Mouse (Mus musculus) A20 (cell line): Measurements from ENCODE around the gene Gpatch1.
A peak's percentile ranks its signal among the peaks of the same experiment; 100 is the strongest.

ENCODE experiments used
- DNase-seq: peaks from one replicate; pipeline ENCODE4 v3.0.0-alpha.2; 2011; ENCODE audit warnings: low read depth, low spot score

Gene Gpatch1

DNA sequence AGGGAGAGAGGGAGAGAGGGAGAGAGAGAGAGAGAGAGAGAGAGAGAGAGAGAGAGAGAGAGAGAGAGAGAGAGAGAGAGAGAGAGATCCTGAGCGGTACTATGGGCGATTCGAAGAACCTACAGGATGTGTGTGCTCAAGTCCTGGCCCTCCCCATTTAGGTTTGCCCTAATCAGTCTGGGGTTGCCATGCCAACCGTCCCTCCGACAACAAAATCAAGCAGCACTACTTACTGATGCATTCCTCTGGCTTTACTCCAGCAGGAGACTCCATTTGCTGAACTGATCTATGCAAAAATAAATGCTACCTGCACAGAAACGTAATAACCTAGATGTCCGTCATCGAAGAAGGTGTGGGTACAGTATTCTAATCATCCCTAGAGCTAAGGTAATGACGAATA is 82.9 kb downstream of the Gpatch1 start:
- DNase-seq, result peak; percentile 67

DNA sequence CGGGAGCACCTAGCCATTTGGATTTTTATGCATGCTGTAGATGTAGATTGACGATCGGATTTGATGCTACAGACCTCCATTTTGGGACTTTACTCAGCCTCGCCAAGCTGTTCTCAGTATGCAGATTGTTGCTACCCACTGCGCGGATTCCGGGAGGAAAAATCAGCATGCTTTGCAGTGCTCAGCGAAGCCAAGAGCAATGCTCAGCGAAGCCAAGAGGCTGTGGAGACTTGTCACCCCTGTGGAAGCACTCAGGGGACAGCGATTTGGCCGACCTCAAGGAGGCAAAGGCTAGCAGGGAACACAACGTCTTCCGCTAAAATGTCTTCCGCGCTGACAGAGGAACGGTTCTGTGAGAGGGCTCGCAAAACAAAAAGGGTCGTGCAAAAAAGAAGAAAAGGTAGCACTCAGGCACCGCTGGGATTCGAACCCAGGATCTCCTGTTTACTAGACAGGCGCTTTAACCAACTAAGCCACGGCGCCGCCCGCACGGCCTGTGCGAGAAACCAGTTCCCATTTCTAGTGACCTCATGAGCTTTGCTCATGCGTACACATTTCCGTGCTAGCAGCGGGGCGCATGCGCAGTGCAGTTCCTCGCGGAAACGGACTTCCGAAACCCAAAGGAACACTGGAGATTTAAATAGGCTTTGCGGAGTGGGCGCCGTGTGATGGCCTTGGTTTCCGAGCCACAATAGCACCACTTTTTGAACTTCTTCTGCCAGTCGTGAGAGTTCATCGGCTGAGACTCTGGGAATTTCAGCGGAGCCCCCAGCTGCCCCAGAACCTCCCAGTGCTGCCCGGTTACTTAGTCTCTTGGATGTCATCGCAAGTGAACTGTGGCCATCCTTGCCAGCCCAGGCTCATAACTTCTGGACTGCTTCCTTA is 83.6 kb downstream of the Gpatch1 start:
- peak; percentile 95 for DNase-seq

DNA sequence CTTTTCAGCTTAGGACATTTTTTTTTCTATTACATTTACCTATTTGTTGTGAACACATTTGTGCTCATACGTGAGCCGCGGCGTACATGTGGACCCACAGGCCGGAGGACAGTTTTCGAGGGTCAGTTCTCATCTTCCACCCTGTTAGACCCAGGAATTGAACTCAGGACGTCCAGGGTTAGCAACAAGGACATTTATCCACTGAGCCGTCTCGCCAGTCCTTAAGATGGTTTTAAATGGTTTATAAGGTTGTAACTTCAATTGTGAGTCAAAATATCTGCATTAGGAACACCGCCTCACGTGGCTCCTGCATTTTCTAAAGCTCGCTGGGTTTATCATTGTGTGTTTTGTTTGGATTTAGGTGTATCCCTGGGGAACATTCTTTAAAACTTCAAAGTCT is 84.4 kb downstream of the Gpatch1 start:
- DNase-seq, result no peak

DNA sequence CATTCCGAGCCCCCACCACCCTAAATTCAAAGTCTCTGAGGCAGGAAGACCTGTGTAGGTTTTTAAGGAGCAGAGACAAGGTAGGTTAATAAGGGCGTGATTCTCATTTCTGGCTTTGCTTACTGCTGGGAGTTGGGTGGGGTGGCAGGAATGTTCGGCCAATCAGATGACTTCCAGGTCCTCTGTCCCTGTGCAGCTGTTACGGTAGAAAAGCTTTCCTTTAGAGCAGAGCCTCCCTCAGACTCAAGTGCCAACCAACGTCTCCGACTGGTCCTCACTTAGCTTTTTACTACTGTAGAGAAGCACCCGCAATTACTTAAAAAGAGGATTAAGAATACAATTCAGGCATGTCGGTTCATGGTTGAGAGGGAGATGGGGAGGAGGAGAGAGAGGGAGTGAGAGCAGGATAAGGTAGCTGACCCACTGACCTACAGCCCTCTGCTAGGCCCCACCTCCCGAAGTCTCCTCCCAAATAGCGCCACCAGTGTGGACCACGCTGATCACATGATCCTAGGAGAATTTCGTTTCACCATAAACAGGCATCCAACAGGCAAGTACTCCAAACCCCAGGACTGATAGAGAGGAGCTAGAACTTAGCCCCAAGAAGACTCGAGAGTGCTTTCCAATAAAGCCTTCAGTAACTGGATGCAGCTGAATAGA is 85.3 kb downstream of the Gpatch1 start:
- no peak for DNase-seq

DNA sequence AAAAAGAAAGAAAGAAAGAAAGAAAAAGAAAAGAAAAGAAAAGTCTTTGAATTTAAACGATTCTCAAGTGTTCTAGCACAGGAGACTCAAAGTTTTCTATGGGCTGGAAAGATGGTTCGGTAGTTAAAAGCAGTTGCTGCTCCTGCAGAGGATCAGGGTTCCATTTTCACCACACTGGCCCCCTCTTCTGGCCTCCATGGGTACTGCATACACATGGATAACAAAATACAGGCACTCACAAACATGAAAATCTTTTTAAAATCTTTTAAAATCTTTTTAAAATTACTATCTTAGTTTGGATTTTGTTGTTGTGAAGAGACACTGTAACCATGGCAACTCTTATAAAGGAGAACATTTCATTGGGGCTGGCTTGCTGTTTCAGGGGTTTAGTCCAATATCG is 87.9 kb downstream of the Gpatch1 start:
- peak; percentile 65 for DNase-seq
